Mouse (Mus musculus) urinary bladder, postnatal 25 days (tissue): ENCODE results near the gene Kcna1.

Experiments used
- DNase-seq: peaks from one replicate; pipeline ENCODE4 v3.0.0; 2022; ENCODE audit warnings: low spot score

The Kcna1 gene

DNA sequence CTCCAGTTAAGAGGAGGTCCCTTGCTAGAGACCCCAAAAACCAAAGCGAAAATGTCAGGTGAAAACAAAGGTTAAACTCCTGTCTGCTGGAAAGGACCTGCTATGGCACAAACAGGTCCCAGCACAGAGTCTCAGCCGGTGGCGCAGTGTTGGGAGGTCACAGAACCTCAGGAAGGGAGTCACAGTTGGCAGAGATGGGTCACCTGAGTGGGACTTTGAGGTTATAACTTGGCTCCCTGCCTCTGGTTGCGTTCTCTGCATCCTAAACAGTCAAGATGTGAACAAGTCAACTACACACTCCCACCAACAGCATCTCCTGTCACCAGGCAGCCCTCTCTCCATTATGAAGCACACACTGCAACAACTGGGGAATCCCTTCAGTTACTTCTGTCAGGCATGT, 48.4 kb downstream of the Kcna1 start:
- DNase-seq = no peak

GRCm38 (mm10) chr6:126595805-126596629, 50.2 kb downstream of the Kcna1 start:
- no peak for DNase-seq

DNA sequence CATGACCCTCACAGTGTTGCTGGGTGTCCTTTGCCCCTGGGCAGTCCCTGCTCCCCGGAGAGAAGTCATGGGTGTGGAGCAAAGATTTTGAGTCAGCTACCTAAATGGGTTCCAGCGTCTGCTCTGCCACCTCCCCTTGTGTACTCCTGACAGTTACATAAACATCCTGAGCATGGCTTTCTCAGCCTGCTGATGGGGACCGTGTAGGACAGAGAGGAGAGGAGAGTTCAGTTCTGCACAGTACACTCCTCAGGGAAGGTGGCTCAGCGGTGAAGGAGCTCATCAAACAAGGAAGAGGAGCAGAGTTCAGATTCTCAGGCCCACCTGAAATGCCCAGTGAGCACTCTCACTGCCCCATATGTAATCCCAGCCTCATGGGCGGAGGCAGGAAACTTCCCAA, 51.1 kb downstream of the Kcna1 start:
- no peak for DNase-seq

DNA sequence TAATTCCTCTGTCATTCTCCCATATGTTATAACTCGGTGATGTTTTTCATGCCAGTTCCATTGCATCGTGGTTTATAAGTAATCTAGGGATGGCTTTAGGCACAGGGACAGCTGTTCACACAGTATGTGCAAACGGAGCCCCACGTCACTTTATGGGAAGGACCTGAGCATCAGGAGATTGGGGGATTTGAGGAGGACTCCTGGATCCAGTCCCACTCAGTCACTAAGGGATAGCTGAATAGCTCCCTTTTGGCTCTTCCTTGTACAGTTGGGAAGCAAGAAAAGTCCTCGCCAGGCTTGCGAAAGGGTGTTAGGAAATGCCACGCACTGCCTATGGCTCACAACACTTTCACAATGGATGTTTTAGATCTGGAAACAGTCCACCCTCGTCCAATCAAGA, 51.8 kb downstream of the Kcna1 start:
- DNase-seq = no peak

DNA sequence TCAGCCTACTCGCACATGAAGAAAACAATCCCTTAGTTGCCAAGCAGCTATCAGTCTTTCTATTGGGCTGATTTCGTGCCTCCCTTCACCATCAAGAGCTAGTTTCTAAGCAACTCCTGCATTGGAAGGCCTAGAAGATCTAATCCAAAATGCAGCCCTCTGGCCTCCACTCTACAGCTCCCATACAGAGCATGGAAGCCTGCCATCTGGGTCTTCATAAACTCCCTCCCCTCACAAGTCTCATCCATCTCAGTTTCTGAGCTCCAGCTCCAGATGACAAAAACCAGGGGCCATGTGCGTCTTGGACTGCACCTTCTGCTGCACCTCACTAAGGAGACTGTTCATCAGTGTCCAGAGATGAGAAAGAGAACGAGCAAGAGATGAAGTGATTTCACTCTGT, 52.8 kb downstream of the Kcna1 start:
- DNase-seq = no peak
